ENCODE assay signal across 20 mouse cellular contexts in genomic region chr1:51875462-51876225, GRCm38 (mm10). TPM values are rescaled to one million over a fixed set of nuclear protein-coding genes. Genes with fewer than 3 reads are reported as not detected.
DNase-seq lines count a peak whose midpoint lies in the region; ATAC-seq and TF ChIP-seq lines count a peak whose summit lies in the region.
"Had no signal": no experiment of that assay in that cellular context is flagged by ENCODE, and none has a peak within 500 bp of the region (broad histone marks: within the 10 kb centered on the region; RNA-seq: fewer than 3 reads in every experiment).

No protein-coding gene starts in this region.

- peaks cover 39% of the 10 kb centered on the region for H3K4me1 ChIP-seq in limb, embryonic 15.5 days
- peaks cover 21% of the 10 kb centered on the region for H3K4me1 ChIP-seq in forebrain, embryonic 10.5 days
- peaks cover 13% of the 10 kb centered on the region for H3K4me1 ChIP-seq in hindbrain, postnatal 0 days (ENCODE audit: insufficient read depth, low read length)

- intact Hi-C loops in gastrocnemius, adult 2 months (cut with DNase I): no loop called here

- no peaks in the 10 kb centered on the region for H3K27me3 ChIP-seq in limb, embryonic 15.5 days
- no peaks in the 10 kb centered on the region for H3K27me3 ChIP-seq in forebrain, embryonic 10.5 days (ENCODE audit: poor library complexity, severe bottlenecking)
- no peaks in the 10 kb centered on the region for H3K27me3 ChIP-seq in hindbrain, postnatal 0 days (ENCODE audit: insufficient read depth, low read length)

- H3K36me3 ChIP-seq in limb, embryonic 15.5 days: no peaks in the 10 kb centered on the region
- peaks cover 11% of the 10 kb centered on the region for H3K36me3 ChIP-seq in forebrain, embryonic 10.5 days (replicated peaks)
- no peaks in the 10 kb centered on the region for H3K36me3 ChIP-seq in hindbrain, postnatal 0 days (ENCODE audit: insufficient read depth, low read length)

- no peak overlapping the region; the same call in 1 of the 2 replicates for H3K4me3 ChIP-seq in gastrocnemius, adult 2 months
- no peak overlapping the region for H3K4me3 ChIP-seq in limb, embryonic 15.5 days
- no peak overlapping the region for H3K4me3 ChIP-seq in forebrain, embryonic 10.5 days
- no peak overlapping the region for H3K4me3 ChIP-seq in hindbrain, postnatal 0 days (ENCODE audit: low read length)
- H3K4me3 ChIP-seq: hindbrain, embryonic 10.5 days had no signal

- no peak for DNase-seq in gastrocnemius, adult 2 months
- no peak for DNase-seq in gastrocnemius, adult 8-10 months (ENCODE audit: low spot score in 2 of 2)
- peak; percentile 24 to 26 for DNase-seq in right cerebral cortex, adult 2 months (ENCODE audit: low spot score in 2 of 2)
- no peak for DNase-seq in right cerebral cortex, postnatal 25 days
- peak; percentile 56 for DNase-seq in thymus, postnatal 4 days
- no peak for DNase-seq in forebrain, embryonic 10.5 days (ENCODE audit: extremely low spot score, low spot score)
- DNase-seq in hindbrain, postnatal 0 days (ENCODE audit: low spot score): no peak
- DNase-seq: cerebellum, adult 11-12 months; forebrain, postnatal 0 days; layer of hippocampus, adult 9-11 months; liver; lung, adult 18-20 months; lung, postnatal 4 days; retina, postnatal 1 day had no signal

- H3K9me3 ChIP-seq in limb, embryonic 15.5 days: no peaks in the 10 kb centered on the region
- H3K9me3 ChIP-seq in forebrain, embryonic 10.5 days: no peaks in the 10 kb centered on the region
- H3K9me3 ChIP-seq in hindbrain, postnatal 0 days (ENCODE audit: low read length): no peaks in the 10 kb centered on the region
- H3K9me3 ChIP-seq: hindbrain, embryonic 10.5 days had no signal

- ATAC-seq in limb, embryonic 15.5 days (ENCODE audit: insufficient number of reproducible peaks, low FRiP score, low TSS enrichment, low read depth): no peak; the same call in 1 of the 2 replicates
- ATAC-seq in hindbrain, postnatal 0 days: no peak
- ATAC-seq: forebrain, postnatal 0 days had no signal

- H3K27ac ChIP-seq in gastrocnemius, adult 2 months: peak overlapping the region; percentile 63
- H3K27ac ChIP-seq in limb, embryonic 15.5 days: peak overlapping the region; percentile 57
- no peak overlapping the region for H3K27ac ChIP-seq in forebrain, embryonic 10.5 days
- H3K27ac ChIP-seq in hindbrain, postnatal 0 days: no peak overlapping the region
- H3K27ac ChIP-seq: hindbrain, embryonic 10.5 days; kidney, postnatal 0 days had no signal

- 64% methylated on average over 15 of the region's 15 CpGs for WGBS in limb, embryonic 15.5 days
- WGBS in forebrain, embryonic 10.5 days: 95% methylated on average over 15 of the region's 15 CpGs
- 87% methylated on average over 15 of the region's 15 CpGs for WGBS in hindbrain, postnatal 0 days

- H3K9ac ChIP-seq in limb, embryonic 15.5 days: no peak overlapping the region
- no peak overlapping the region for H3K9ac ChIP-seq in hindbrain, postnatal 0 days (replicated peaks; ENCODE audit: low read length)
- H3K9ac ChIP-seq: forebrain, postnatal 0 days had no signal

- TF ChIP-seq CTCF in gastrocnemius, adult 2 months (IDR thresholded peaks at IDR 0.05): no peak
- no peak for TF ChIP-seq CTCF in hindbrain, postnatal 0 days (IDR thresholded peaks at IDR 0.05; ENCODE audit: low read depth)

- H3K4me2 ChIP-seq in limb, embryonic 15.5 days: no peak overlapping the region
- H3K4me2 ChIP-seq in hindbrain, postnatal 0 days (ENCODE audit: low read depth, low read length): no peak overlapping the region
- H3K4me2 ChIP-seq: heart, embryonic 11.5 days; midbrain, embryonic 11.5 days had no signal

RNA-seq across cellular contexts. Expression of gene Myo1b, which starts 40.2 kb away (rescaled TPM):
- total RNA-seq in gastrocnemius, adult 2 months (2021): 10 to 100 TPM in 1 of 2 experiments, 1 to 10 TPM in 1; 8.8 to 13.1 TPM
- 10 to 100 TPM in 1 of 4 experiments, 1 to 10 TPM in 3; 4.5 to 11.0 (median 6.0) TPM for total RNA-seq in gastrocnemius, adult 8-10 months (2022)
- polyA plus RNA-seq in limb, embryonic 15.5 days (2015; fragmentation: Nextera tagmentation; extraction: Ambion mirVana): 76.1 and 88.9 TPM in 2 replicates
- 77.5 and 82.0 TPM in 2 replicates for polyA plus RNA-seq in forebrain, embryonic 10.5 days (2016; fragmentation: Nextera tagmentation; extraction: Ambion mirVana)
- 20.3 and 27.9 TPM in 2 replicates for total RNA-seq in hindbrain, postnatal 0 days (2014; rRNA removed)
- polyA plus RNA-seq in hindbrain, postnatal 0 days (2015; fragmentation: Nextera tagmentation; extraction: Ambion mirVana): 44.7 and 45.2 TPM in 2 replicates
- total RNA-seq: neutrophil, adult 5-6 weeks had no signal

Comparison
In these comparisons a context has a peak if more than half of its experiments do, and no peak if none do; other contexts are left out.
1. DNase-seq: peak in right cerebral cortex, adult 2 months (2 of 2) and thymus, postnatal 4 days (single experiment); none in gastrocnemius, adult 2 months (single experiment), gastrocnemius, adult 8-10 months (0 of 2), right cerebral cortex, postnatal 25 days (single experiment), forebrain, embryonic 10.5 days (single experiment) and hindbrain, postnatal 0 days (single experiment).
2. H3K27ac ChIP-seq: peak in gastrocnemius, adult 2 months (single experiment) and limb, embryonic 15.5 days (single experiment); none in forebrain, embryonic 10.5 days (single experiment) and hindbrain, postnatal 0 days (single experiment).